Mouse (Mus musculus) midbrain, embryonic 12.5 days (tissue): ENCODE measurements around the gene Cog3. TPM values are rescaled to one million over a fixed set of nuclear protein-coding genes. Genes with fewer than 3 reads are reported as not detected.

ENCODE experiments used
- ATAC-seq: fragments of 200-750 bp; cut with Nextera tagmentation; 2 replicates; pipeline ENCODE4 v1.8.0; 2017; ENCODE audit warnings: low read depth, moderate TSS enrichment, moderate library complexity; ENCODE audit not compliant: low FRiP score
- H3K27ac ChIP-seq: fragments of 300-500 bp; sonication (generic); replicated peaks from 2 replicates; pipeline ENCODE4 v1.5.1; 2016; ENCODE audit warnings: mild to moderate bottlenecking
- H3K27me3 ChIP-seq: fragments of 300-500 bp; sonication (generic); 2 replicates; pipeline ENCODE4 v1.6.1; 2016; ENCODE audit warnings: mild to moderate bottlenecking
- H3K36me3 ChIP-seq: fragments of 300-500 bp; sonication (generic); 2 replicates; pipeline ENCODE4 v1.6.1; 2016
- H3K4me1 ChIP-seq: fragments of 300-500 bp; sonication (generic); 2 replicates; pipeline ENCODE4 v1.6.1; 2016
- H3K4me2 ChIP-seq: fragments of 300-500 bp; sonication (generic); replicated peaks from 2 replicates; pipeline ENCODE4 v1.6.1; 2016; ENCODE audit warnings: mild to moderate bottlenecking, moderate library complexity
- H3K4me3 ChIP-seq: fragments of 300-500 bp; sonication (generic); 2 replicates; pipeline ENCODE4 v1.5.1; 2016; ENCODE audit warnings: mild to moderate bottlenecking
- H3K9ac ChIP-seq: fragments of 300-500 bp; sonication (generic); replicated peaks from 2 replicates; pipeline ENCODE4 v1.6.1; 2016; ENCODE audit warnings: mild to moderate bottlenecking, moderate library complexity
- H3K9me3 ChIP-seq: fragments of 300-500 bp; sonication (generic); 2 replicates; pipeline ENCODE4 v1.6.1; 2016; ENCODE audit warnings: mild to moderate bottlenecking
- WGBS: fragments of 180-500 bp; shearing (Covaris S2); methylation state at CpG from one replicate; pipeline ENCODE4 v1.1.7; 2016; 5-methylcytosine and 5-hydroxymethylcytosine counted together
- polyA plus RNA-seq: library from polyadenylated mRNA; unstranded; fragments of >200 nt; fragmentation: Nextera tagmentation; extraction: Ambion mirVana; gene quantifications from 2 replicates; pipeline ENCODE4 v1.2.1, GENCODE M21; 2016

Cog3 gene
- polyA plus RNA-seq, result 24.3 and 26.6 TPM in 2 replicates

- Histone ChIP-seq H3K4me1 (peaks cover 26% of the 10 kb centered on the region), H3K27ac (peak within 1 kb of the TSS; percentile 84), H3K27me3 (0 out of 2 replicates have a peak, but pooled peaks cover 4% of the 10 kb centered on the region), H3K9me3 (no peaks in the 10 kb centered on the region), H3K9ac (peak within 1 kb of the TSS; percentile 92), H3K4me2 (peak within 1 kb of the TSS; percentile 85), H3K36me3 (no peaks in the 10 kb centered on the region), H3K4me3 (peak within 1 kb of the TSS; percentile 68)
- ATAC-seq, result peak; percentile 99
- whole genome bisulfite sequencing, result under 1% methylated on average over 77 of the region's 78 CpGs
These were observed at the start of gene Cog3 for GRCm38 (mm10) chr14:75753991-75754817. Gene Cog3 (minus strand): TSS chr14:75754517.

- Histone ChIP-seq H3K9ac (no peak overlapping the region), H3K27ac (no peak overlapping the region), H3K4me1 (no peaks in the 10 kb centered on the region), H3K27me3 (0 out of 2 replicates have a peak, but pooled peaks cover 3% of the 10 kb centered on the region), H3K9me3 (no peaks in the 10 kb centered on the region), H3K4me2 (no peak overlapping the region), H3K36me3 (no peaks in the 10 kb centered on the region), H3K4me3 (no peak overlapping the region)
- ATAC-seq, result no peak
- WGBS, result 60% methylated on average over 5 of the region's 5 CpGs
These were observed 43.6 kb upstream of the Cog3 start for GRCm38 (mm10) chr14:75797769-75798386.

GRCm38 (mm10) chr14:75795918-75796317, 41.6 kb upstream of the Cog3 start:
- Histone ChIP-seq H3K4me3 (no peak overlapping the region), H3K9ac (no peak overlapping the region), H3K36me3 (no peaks in the 10 kb centered on the region), H3K4me1 (no peaks in the 10 kb centered on the region), H3K27me3 (0 out of 2 replicates have a peak, but pooled peaks cover 3% of the 10 kb centered on the region), H3K27ac (no peak overlapping the region), H3K9me3 (no peaks in the 10 kb centered on the region), H3K4me2 (no peak overlapping the region)
- ATAC-seq, result no peak
- WGBS, result 86% methylated on average over 4 of the region's 4 CpGs

GRCm38 (mm10) chr14:75794726-75795125, 40.4 kb upstream of the Cog3 start:
- Histone ChIP-seq H3K27ac (no peak overlapping the region), H3K27me3 (0 out of 2 replicates have a peak, but pooled peaks cover 3% of the 10 kb centered on the region), H3K4me2 (no peak overlapping the region), H3K4me3 (no peak overlapping the region), H3K9me3 (no peaks in the 10 kb centered on the region), H3K4me1 (no peaks in the 10 kb centered on the region), H3K9ac (no peak overlapping the region), H3K36me3 (no peaks in the 10 kb centered on the region)
- no peak for ATAC-seq
- 80% methylated on average over 5 of the region's 5 CpGs for WGBS

GRCm38 (mm10) chr14:75794324-75794723, 40.0 kb upstream of the Cog3 start:
- 63% methylated on average over 6 of the region's 6 CpGs for WGBS
- Histone ChIP-seq H3K4me2 (no peak overlapping the region), H3K4me3 (no peak overlapping the region), H3K27me3 (0 out of 2 replicates have a peak, but pooled peaks cover 3% of the 10 kb centered on the region), H3K4me1 (no peaks in the 10 kb centered on the region), H3K9me3 (no peaks in the 10 kb centered on the region), H3K27ac (no peak overlapping the region), H3K9ac (no peak overlapping the region), H3K36me3 (no peaks in the 10 kb centered on the region)
- ATAC-seq, result no peak

GRCm38 (mm10) chr14:75793110-75793509, 38.8 kb upstream of the Cog3 start:
- no peak for ATAC-seq
- no peaks in the 10 kb centered on the region for H3K9me3 ChIP-seq
- H3K4me2 ChIP-seq, result no peak overlapping the region
- no peak overlapping the region for H3K9ac ChIP-seq
- no peak overlapping the region for H3K4me3 ChIP-seq
- no peaks in the 10 kb centered on the region for H3K36me3 ChIP-seq
- no peak overlapping the region for H3K27ac ChIP-seq
- 84% methylated on average over 4 of the region's 4 CpGs for WGBS
- H3K27me3 ChIP-seq, result peaks cover 10% of the 10 kb centered on the region; the same call in 1 of the 2 replicates
- H3K4me1 ChIP-seq, result no peaks in the 10 kb centered on the region

GRCm38 (mm10) chr14:75791372-75791771, 37.1 kb upstream of the Cog3 start:
- Histone ChIP-seq H3K4me2 (no peak overlapping the region), H3K4me3 (no peak overlapping the region), H3K27ac (no peak overlapping the region), H3K9me3 (no peaks in the 10 kb centered on the region), H3K4me1 (no peaks in the 10 kb centered on the region), H3K36me3 (no peaks in the 10 kb centered on the region), H3K9ac (no peak overlapping the region), H3K27me3 (peaks cover 11% of the 10 kb centered on the region; the same call in 1 of the 2 replicates)
- ATAC-seq, result no peak
- 85% methylated on average over 3 of the region's 3 CpGs for whole genome bisulfite sequencing

GRCm38 (mm10) chr14:75790411-75790996, 36.2 kb upstream of the Cog3 start:
- ATAC-seq, result no peak
- no peak overlapping the region for H3K4me2 ChIP-seq
- H3K9me3 ChIP-seq, result no peaks in the 10 kb centered on the region
- H3K27me3 ChIP-seq, result peaks cover 11% of the 10 kb centered on the region; the same call in 1 of the 2 replicates
- 87% methylated on average over 3 of the region's 3 CpGs for WGBS
- peaks cover 6% of the 10 kb centered on the region; the same call in 1 of the 2 replicates for H3K4me1 ChIP-seq
- no peaks in the 10 kb centered on the region for H3K36me3 ChIP-seq
- no peak overlapping the region for H3K27ac ChIP-seq
- no peak overlapping the region for H3K9ac ChIP-seq
- no peak overlapping the region for H3K4me3 ChIP-seq

- Histone ChIP-seq H3K4me2 (no peak overlapping the region), H3K4me3 (no peak overlapping the region), H3K9ac (no peak overlapping the region), H3K4me1 (peaks cover 6% of the 10 kb centered on the region; the same call in 1 of the 2 replicates), H3K27ac (no peak overlapping the region), H3K27me3 (peaks cover 7% of the 10 kb centered on the region; the same call in 1 of the 2 replicates), H3K9me3 (no peaks in the 10 kb centered on the region), H3K36me3 (no peaks in the 10 kb centered on the region)
- no peak for ATAC-seq
- 89% methylated on average over 6 of the region's 6 CpGs for WGBS
These were observed 35.0 kb upstream of the Cog3 start for GRCm38 (mm10) chr14:75789291-75789690.

GRCm38 (mm10) chr14:75787794-75788175, 33.5 kb upstream of the Cog3 start:
- Histone ChIP-seq H3K4me3 (no peak overlapping the region), H3K4me2 (0 out of 2 replicates have a peak overlapping the region, but pooled peaks have one; percentile 71)
- 37% methylated on average over 7 of the region's 7 CpGs for WGBS

GRCm38 (mm10) chr14:75786868-75787793, 32.8 kb upstream of the Cog3 start, which contains the start of gene Slc25a30:
Gene Slc25a30 (minus strand): TSS chr14:75787037.
- peak within 1 kb of the TSS; percentile 62 for H3K4me3 ChIP-seq
- H3K9me3 ChIP-seq, result no peaks in the 10 kb centered on the region
- peaks cover 7% of the 10 kb centered on the region; the same call in 1 of the 2 replicates for H3K27me3 ChIP-seq
- ATAC-seq, result peak; percentile 99
- H3K4me2 ChIP-seq, result peak within 1 kb of the TSS; percentile 71
- WGBS, result 7% methylated on average over 51 of the region's 51 CpGs
- no peaks in the 10 kb centered on the region for H3K36me3 ChIP-seq
- H3K4me1 ChIP-seq, result peaks cover 6% of the 10 kb centered on the region; the same call in 1 of the 2 replicates
- H3K27ac ChIP-seq, result peak within 1 kb of the TSS; percentile 85
- peak within 1 kb of the TSS; percentile 77 for H3K9ac ChIP-seq

More at GRCm38 (mm10) chr14:75787794-75788175, 33.5 kb upstream of the Cog3 start:
- H3K36me3 ChIP-seq, result no peaks in the 10 kb centered on the region
- no peak overlapping the region for H3K9ac ChIP-seq
- H3K27me3 ChIP-seq, result peaks cover 7% of the 10 kb centered on the region; the same call in 1 of the 2 replicates
- no peak overlapping the region for H3K27ac ChIP-seq
- no peak for ATAC-seq
- H3K9me3 ChIP-seq, result no peaks in the 10 kb centered on the region
- peaks cover 6% of the 10 kb centered on the region; the same call in 1 of the 2 replicates for H3K4me1 ChIP-seq
